Mouse (Mus musculus): ENCODE data around the gene Eps8. TPM values are rescaled to one million over a fixed set of nuclear protein-coding genes. Genes with fewer than 3 reads are reported as not detected.

The Eps8 gene
- polyA plus RNA-seq, 1 experiment = 23.0 TPM

- Histone ChIP-seq H3K4me3 (ENCODE audit: insufficient read depth, low read length) (no peak overlapping the region), H3K4me1 (ENCODE audit: control insufficient read depth, insufficient read depth, low read length) (0 out of 2 replicates have a peak, but pooled peaks cover 2% of the 10 kb centered on the region), H3K27ac (ENCODE audit: insufficient read depth, low read length) (no peak overlapping the region)
- TF ChIP-seq CTCF (IDR thresholded peaks at IDR 0.05; ENCODE audit: extremely low read depth, insufficient read depth, low read length) (no peak), POLR2A (IDR thresholded peaks at IDR 0.05; ENCODE audit: extremely low read depth, insufficient read depth, low read length) (no peak)
Measured at GRCm38 (mm10) chr6:137520343-137520704, 134.4 kb downstream of the Eps8 start.

GRCm38 (mm10) chr6:137519529-137520342 is 134.9 kb downstream of the Eps8 start:
- no peak overlapping the region for H3K4me3 ChIP-seq (ENCODE audit: insufficient read depth, low read length)
- H3K4me1 ChIP-seq (ENCODE audit: control insufficient read depth, insufficient read depth, low read length) = 0 out of 2 replicates have a peak, but pooled peaks cover 2% of the 10 kb centered on the region
- H3K27ac ChIP-seq (ENCODE audit: insufficient read depth, low read length) = no peak overlapping the region
- no peak for TF ChIP-seq CTCF (IDR thresholded peaks at IDR 0.05; ENCODE audit: extremely low read depth, insufficient read depth, low read length)
- no peak for TF ChIP-seq POLR2A (IDR thresholded peaks at IDR 0.05; ENCODE audit: extremely low read depth, insufficient read depth, low read length)

GRCm38 (mm10) chr6:137514872-137515271 is 139.8 kb downstream of the Eps8 start:
- Histone ChIP-seq H3K4me1 (ENCODE audit: control insufficient read depth, insufficient read depth, low read length) (0 out of 2 replicates have a peak, but pooled peaks cover 2% of the 10 kb centered on the region), H3K4me3 (ENCODE audit: insufficient read depth, low read length) (no peak overlapping the region), H3K27ac (ENCODE audit: insufficient read depth, low read length) (no peak overlapping the region)
- TF ChIP-seq CTCF (IDR thresholded peaks at IDR 0.05; ENCODE audit: extremely low read depth, insufficient read depth, low read length) (no peak), POLR2A (IDR thresholded peaks at IDR 0.05; ENCODE audit: extremely low read depth, insufficient read depth, low read length) (no peak)

- TF ChIP-seq POLR2A (IDR thresholded peaks at IDR 0.05; ENCODE audit: extremely low read depth, insufficient read depth, low read length) (no peak), CTCF (IDR thresholded peaks at IDR 0.05; ENCODE audit: extremely low read depth, insufficient read depth, low read length) (no peak)
- no peaks in the 10 kb centered on the region for H3K4me1 ChIP-seq (ENCODE audit: control insufficient read depth, insufficient read depth, low read length)
- no peak overlapping the region for H3K27ac ChIP-seq (ENCODE audit: insufficient read depth, low read length)
- H3K4me3 ChIP-seq (ENCODE audit: insufficient read depth, low read length) = no peak overlapping the region
Measured at GRCm38 (mm10) chr6:137512753-137513152, 141.9 kb downstream of the Eps8 start.

- no peaks in the 10 kb centered on the region for H3K4me1 ChIP-seq (ENCODE audit: control insufficient read depth, insufficient read depth, low read length)
- TF ChIP-seq POLR2A (IDR thresholded peaks at IDR 0.05; ENCODE audit: extremely low read depth, insufficient read depth, low read length) (no peak), CTCF (IDR thresholded peaks at IDR 0.05; ENCODE audit: extremely low read depth, insufficient read depth, low read length) (no peak)
- H3K4me3 ChIP-seq (ENCODE audit: insufficient read depth, low read length) = no peak overlapping the region
- no peak overlapping the region for H3K27ac ChIP-seq (ENCODE audit: insufficient read depth, low read length)
Measured at GRCm38 (mm10) chr6:137509341-137510045, 145.2 kb downstream of the Eps8 start.

GRCm38 (mm10) chr6:137508936-137509335 is 145.7 kb downstream of the Eps8 start:
- Histone ChIP-seq H3K27ac (ENCODE audit: insufficient read depth, low read length) (no peak overlapping the region), H3K4me1 (ENCODE audit: control insufficient read depth, insufficient read depth, low read length) (no peaks in the 10 kb centered on the region), H3K4me3 (ENCODE audit: insufficient read depth, low read length) (no peak overlapping the region)
- no peak for TF ChIP-seq CTCF (IDR thresholded peaks at IDR 0.05; ENCODE audit: extremely low read depth, insufficient read depth, low read length)
- TF ChIP-seq POLR2A (IDR thresholded peaks at IDR 0.05; ENCODE audit: extremely low read depth, insufficient read depth, low read length) = no peak

- Histone ChIP-seq H3K4me3 (ENCODE audit: insufficient read depth, low read length) (no peak overlapping the region), H3K4me1 (ENCODE audit: control insufficient read depth, insufficient read depth, low read length) (no peaks in the 10 kb centered on the region), H3K27ac (ENCODE audit: insufficient read depth, low read length) (no peak overlapping the region)
- TF ChIP-seq CTCF (IDR thresholded peaks at IDR 0.05; ENCODE audit: extremely low read depth, insufficient read depth, low read length) (no peak), POLR2A (IDR thresholded peaks at IDR 0.05; ENCODE audit: extremely low read depth, insufficient read depth, low read length) (no peak)
Measured at GRCm38 (mm10) chr6:137506563-137506962, 148.1 kb downstream of the Eps8 start.

GRCm38 (mm10) chr6:137505555-137506227 is 149.0 kb downstream of the Eps8 start:
- no peak for TF ChIP-seq CTCF (IDR thresholded peaks at IDR 0.05; ENCODE audit: extremely low read depth, insufficient read depth, low read length)
- TF ChIP-seq POLR2A (IDR thresholded peaks at IDR 0.05; ENCODE audit: extremely low read depth, insufficient read depth, low read length) = no peak

GRCm38 (mm10) chr6:137504052-137504451 is 150.6 kb downstream of the Eps8 start:
- Histone ChIP-seq H3K4me1 (ENCODE audit: control insufficient read depth, insufficient read depth, low read length) (no peaks in the 10 kb centered on the region), H3K27ac (ENCODE audit: insufficient read depth, low read length) (no peak overlapping the region), H3K4me3 (ENCODE audit: insufficient read depth, low read length) (no peak overlapping the region)
- no peak for TF ChIP-seq CTCF (IDR thresholded peaks at IDR 0.05; ENCODE audit: extremely low read depth, insufficient read depth, low read length)

More at GRCm38 (mm10) chr6:137505555-137506227, 149.0 kb downstream of the Eps8 start:
- H3K4me3 ChIP-seq (ENCODE audit: insufficient read depth, low read length) = no peak overlapping the region
- H3K27ac ChIP-seq (ENCODE audit: insufficient read depth, low read length) = no peak overlapping the region
- no peaks in the 10 kb centered on the region for H3K4me1 ChIP-seq (ENCODE audit: control insufficient read depth, insufficient read depth, low read length)

Measured in cortical plate, adult 2 months (tissue).